Comparison of ENCODE assay signal across 16 mouse cellular contexts in the genomic region with DNA sequence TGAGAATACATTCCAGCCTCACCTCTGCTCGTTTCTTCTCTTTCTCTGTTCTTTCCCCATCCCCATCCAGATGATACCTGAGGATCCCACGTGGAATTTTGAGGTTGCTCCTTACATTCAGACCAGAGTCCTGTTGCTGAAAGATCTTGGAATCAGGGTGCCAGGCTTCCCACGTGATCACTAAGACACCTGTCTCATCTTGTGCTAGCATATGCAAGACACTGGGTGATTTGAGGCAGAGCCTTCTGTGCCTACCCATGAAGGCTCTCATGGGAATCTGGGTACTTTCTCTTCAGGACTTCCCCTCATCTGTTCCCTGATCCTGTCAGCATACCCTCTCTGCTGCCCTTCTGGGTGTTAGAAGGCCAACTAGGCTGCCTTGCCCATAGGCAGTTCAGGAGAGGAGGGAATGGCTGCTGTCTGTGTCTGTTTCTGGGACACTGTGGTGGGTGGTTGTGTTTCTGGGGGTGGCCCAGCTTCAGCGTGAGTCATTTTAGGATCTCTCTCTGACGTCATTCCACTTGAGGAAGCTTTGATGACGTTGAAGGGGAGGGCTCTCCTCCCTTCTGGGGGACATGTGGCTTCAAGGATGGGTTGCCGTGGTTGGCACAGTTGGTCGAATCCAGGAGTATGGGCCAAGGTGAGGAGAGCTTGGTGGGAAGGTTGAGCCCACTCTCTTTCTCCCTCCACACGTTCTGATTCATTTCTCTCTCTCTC. TPM values are rescaled to one million over a fixed set of nuclear protein-coding genes. Genes with fewer than 3 reads are reported as not detected.
DNase-seq lines count a peak whose midpoint lies in the region; ATAC-seq lines count a peak whose summit lies in the region.
"Had no signal": no experiment of that assay in that cellular context is flagged by ENCODE, and none has a peak within 500 bp of the region (broad histone marks: within the 10 kb centered on the region; RNA-seq: fewer than 3 reads in every experiment).

No protein-coding gene starts in this region.

- no peak for DNase-seq in frontal cortex, postnatal 25 days (ENCODE audit: low spot score in 2 of 2)
- DNase-seq in right cerebral cortex, adult 2 months (ENCODE audit: low spot score in 2 of 2) = peak; percentile 43 to 53
- no peak for DNase-seq in right cerebral cortex, postnatal 10 days (ENCODE audit: low spot score in 2 of 2)
- peak; percentile 68 for DNase-seq in brain, adult 2 months (ENCODE audit: low read depth, low spot score)
- no peak for DNase-seq in adrenal gland, postnatal 4 days (ENCODE audit: low spot score in 2 of 2)
- no peak for DNase-seq in gastrocnemius, postnatal 14 days
- DNase-seq: adrenal gland, postnatal 14 days; cerebellum, adult 2 months; cerebellum, postnatal 36 days; kidney, adult 2 months; kidney, postnatal 10 days; lung, adult 2 months; lung, postnatal 36 days; thymus, postnatal 4 days had no signal

- intact Hi-C loops in gastrocnemius, postnatal 14 days (cut with DNase I; ENCODE audit: low total_unique reads) = no loop called here

- peak; percentile 60 for ATAC-seq in frontal cortex, adult (ENCODE audit: low TSS enrichment)
- ATAC-seq: inflammation-experienced regulatory T-cells, adult 6 months had no signal

RNA-seq across cellular contexts. Expression of a gene that starts 28.1 kb away (rescaled TPM):
- 100 to 1,000 TPM; 120 to 133 TPM for total RNA-seq in adrenal gland, postnatal 4 days (2021)
- total RNA-seq in gastrocnemius, postnatal 14 days (2021) = 10 to 100 TPM; 16.2 to 16.4 TPM

Comparison
In these comparisons a context has a peak if more than half of its experiments do, and no peak if none do; other contexts are left out.
1. DNase-seq: peak in right cerebral cortex, adult 2 months (2 of 2) and brain, adult 2 months (single experiment); none in frontal cortex, postnatal 25 days (0 of 2), right cerebral cortex, postnatal 10 days (0 of 2), adrenal gland, postnatal 4 days (0 of 2) and gastrocnemius, postnatal 14 days (single experiment).
2. RNA of a gene that starts 28.1 kb away (total RNA-seq): 120 to 133 TPM in adrenal gland, postnatal 4 days; 16.2 to 16.4 TPM in gastrocnemius, postnatal 14 days; every median in the first group is over 4 times any median in the second.